Mouse (Mus musculus): ENCODE measurements around the gene Spaca4. TPM values are rescaled to one million over a fixed set of nuclear protein-coding genes. Genes with fewer than 3 reads are reported as not detected.

The Spaca4 gene
- polyA plus RNA-seq, 1 experiment from 2014 or later: not detected

- Histone ChIP-seq H3K27ac (no peak overlapping the region), H3K4me3 (replicated peaks) (peak overlapping the region; percentile 1; the same call in 1 of the 2 replicates), H3K36me3 (peaks cover 49% of the 10 kb centered on the region), H3K9ac (replicated peaks) (no peak overlapping the region), H3K9me3 (no peaks in the 10 kb centered on the region), H3K27me3 (no peaks in the 10 kb centered on the region), H3K4me2 (no peak overlapping the region), H3K4me1 (replicated peaks) (peaks cover 44% of the 10 kb centered on the region)
- 92% methylated on average over 16 of the region's 16 CpGs for WGBS
- no peak for ATAC-seq (ENCODE audit: insufficient number of reproducible peaks, insufficient read depth, low FRiP score, low TSS enrichment, low read depth)
These were observed 12.2 kb downstream of the Spaca4 start for GRCm38 (mm10) chr7:45713396-45713795.

GRCm38 (mm10) chr7:45712022-45712757 is 13.4 kb downstream of the Spaca4 start:
- Histone ChIP-seq H3K4me3 (replicated peaks) (no peak overlapping the region), H3K9ac (replicated peaks) (no peak overlapping the region), H3K4me1 (replicated peaks) (peaks cover 56% of the 10 kb centered on the region), H3K27ac (no peak overlapping the region), H3K9me3 (no peaks in the 10 kb centered on the region), H3K36me3 (peaks cover 49% of the 10 kb centered on the region), H3K27me3 (no peaks in the 10 kb centered on the region), H3K4me2 (no peak overlapping the region)
- 87% methylated on average over 21 of the region's 21 CpGs for WGBS
- ATAC-seq (ENCODE audit: insufficient number of reproducible peaks, insufficient read depth, low FRiP score, low TSS enrichment, low read depth): no peak

- 93% methylated on average over 24 of the region's 24 CpGs for WGBS
- H3K27ac ChIP-seq: 0 out of 2 replicates have a peak overlapping the region, but pooled peaks have one; percentile 2
- peaks cover 54% of the 10 kb centered on the region for H3K4me1 ChIP-seq (replicated peaks)
- H3K9me3 ChIP-seq: no peaks in the 10 kb centered on the region
- no peak overlapping the region; the same call in 1 of the 2 replicates for H3K4me2 ChIP-seq
- H3K4me3 ChIP-seq (replicated peaks): no peak overlapping the region
- ATAC-seq (ENCODE audit: insufficient number of reproducible peaks, insufficient read depth, low FRiP score, low TSS enrichment, low read depth): no peak
- peaks cover 49% of the 10 kb centered on the region for H3K36me3 ChIP-seq
- H3K9ac ChIP-seq (replicated peaks): no peak overlapping the region
- H3K27me3 ChIP-seq: no peaks in the 10 kb centered on the region
These were observed 14.1 kb downstream of the Spaca4 start for GRCm38 (mm10) chr7:45711316-45712021.

- H3K27me3 ChIP-seq: no peaks in the 10 kb centered on the region
- H3K4me1 ChIP-seq (replicated peaks): peaks cover 53% of the 10 kb centered on the region
- no peaks in the 10 kb centered on the region for H3K9me3 ChIP-seq
- no peak overlapping the region for H3K27ac ChIP-seq
- H3K9ac ChIP-seq (replicated peaks): no peak overlapping the region
- H3K36me3 ChIP-seq: peaks cover 49% of the 10 kb centered on the region
- no peak for ATAC-seq (ENCODE audit: insufficient number of reproducible peaks, insufficient read depth, low FRiP score, low TSS enrichment, low read depth)
- H3K4me2 ChIP-seq: no peak overlapping the region; the same call in 1 of the 2 replicates
- no peak overlapping the region for H3K4me3 ChIP-seq (replicated peaks)
- 89% methylated on average over 20 of the region's 20 CpGs for WGBS
These were observed 15.0 kb downstream of the Spaca4 start for GRCm38 (mm10) chr7:45710477-45711191.

- 83% methylated on average over 14 of the region's 14 CpGs for WGBS
- H3K4me2 ChIP-seq: no peak overlapping the region
- peaks cover 54% of the 10 kb centered on the region for H3K4me1 ChIP-seq (replicated peaks)
- no peak overlapping the region for H3K9ac ChIP-seq (replicated peaks)
- no peak overlapping the region for H3K27ac ChIP-seq
- ATAC-seq (ENCODE audit: insufficient number of reproducible peaks, insufficient read depth, low FRiP score, low TSS enrichment, low read depth): no peak
- H3K9me3 ChIP-seq: no peaks in the 10 kb centered on the region
- no peak overlapping the region for H3K4me3 ChIP-seq (replicated peaks)
- peaks cover 49% of the 10 kb centered on the region for H3K36me3 ChIP-seq
- no peaks in the 10 kb centered on the region for H3K27me3 ChIP-seq
These were observed 15.8 kb downstream of the Spaca4 start for GRCm38 (mm10) chr7:45709677-45710355.

GRCm38 (mm10) chr7:45709036-45709435 is 16.6 kb downstream of the Spaca4 start:
- H3K27me3 ChIP-seq: no peaks in the 10 kb centered on the region
- no peak overlapping the region for H3K27ac ChIP-seq
- H3K36me3 ChIP-seq: peaks cover 49% of the 10 kb centered on the region
- peak overlapping the region; percentile 97; the same call in 1 of the 2 replicates for H3K4me2 ChIP-seq
- ATAC-seq (ENCODE audit: insufficient number of reproducible peaks, insufficient read depth, low FRiP score, low TSS enrichment, low read depth): no peak
- peaks cover 47% of the 10 kb centered on the region for H3K4me1 ChIP-seq (replicated peaks)
- no peak overlapping the region for H3K9ac ChIP-seq (replicated peaks)
- WGBS: 63% methylated on average over 6 of the region's 6 CpGs
- H3K4me3 ChIP-seq (replicated peaks): no peak overlapping the region
- H3K9me3 ChIP-seq: no peaks in the 10 kb centered on the region

- no peak for ATAC-seq (ENCODE audit: insufficient number of reproducible peaks, insufficient read depth, low FRiP score, low TSS enrichment, low read depth)
- Histone ChIP-seq H3K27me3 (no peaks in the 10 kb centered on the region), H3K9me3 (no peaks in the 10 kb centered on the region), H3K27ac (peak overlapping the region; percentile 91), H3K36me3 (peaks cover 44% of the 10 kb centered on the region), H3K4me3 (replicated peaks) (peak overlapping the region; percentile 75), H3K4me1 (replicated peaks) (peaks cover 52% of the 10 kb centered on the region), H3K9ac (replicated peaks) (no peak overlapping the region; the same call in 1 of the 2 replicates), H3K4me2 (peak overlapping the region; percentile 97)
- 32% methylated on average over 13 of the region's 13 CpGs for WGBS
These were observed 17.3 kb downstream of the Spaca4 start for GRCm38 (mm10) chr7:45708221-45708761.

DNA sequence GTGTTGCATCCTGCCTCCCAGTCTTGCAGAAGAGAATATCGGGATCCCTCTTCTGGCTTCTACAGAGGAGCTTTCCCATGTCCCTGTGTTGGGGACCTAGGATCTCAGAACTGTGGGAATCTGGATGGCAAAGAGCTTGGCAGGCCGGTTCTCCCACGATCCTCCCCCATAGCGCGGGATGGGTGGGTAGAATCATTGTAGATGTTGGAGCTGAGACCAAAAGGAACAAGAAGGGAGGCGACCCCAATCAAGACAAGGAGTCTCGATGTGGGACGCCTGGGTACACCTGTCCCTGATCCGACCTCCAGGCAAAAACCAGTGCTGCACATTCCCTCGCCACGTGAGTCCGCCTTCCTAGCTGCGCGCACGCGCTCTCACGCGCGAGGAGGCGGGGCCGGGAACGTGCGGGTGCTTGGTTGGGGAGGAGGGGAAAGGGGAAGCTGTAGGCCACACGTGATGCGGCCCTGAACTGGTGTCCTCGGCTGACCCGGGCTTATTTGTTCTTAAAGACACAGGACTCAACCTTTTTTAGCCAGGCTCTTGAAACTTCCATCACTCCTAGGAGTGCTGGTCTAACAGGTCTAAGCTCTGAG is 18.1 kb downstream of the Spaca4 start:
- Histone ChIP-seq H3K9me3 (no peaks in the 10 kb centered on the region), H3K4me1 (replicated peaks) (peaks cover 52% of the 10 kb centered on the region), H3K4me3 (replicated peaks) (peak overlapping the region; percentile 75), H3K9ac (replicated peaks) (no peak overlapping the region), H3K36me3 (peaks cover 36% of the 10 kb centered on the region), H3K27ac (peak overlapping the region; percentile 91), H3K27me3 (no peaks in the 10 kb centered on the region), H3K4me2 (peak overlapping the region; percentile 97)
- WGBS: under 1% methylated on average over 27 of the region's 27 CpGs
- no peak for ATAC-seq (ENCODE audit: insufficient number of reproducible peaks, insufficient read depth, low FRiP score, low TSS enrichment, low read depth)

DNA sequence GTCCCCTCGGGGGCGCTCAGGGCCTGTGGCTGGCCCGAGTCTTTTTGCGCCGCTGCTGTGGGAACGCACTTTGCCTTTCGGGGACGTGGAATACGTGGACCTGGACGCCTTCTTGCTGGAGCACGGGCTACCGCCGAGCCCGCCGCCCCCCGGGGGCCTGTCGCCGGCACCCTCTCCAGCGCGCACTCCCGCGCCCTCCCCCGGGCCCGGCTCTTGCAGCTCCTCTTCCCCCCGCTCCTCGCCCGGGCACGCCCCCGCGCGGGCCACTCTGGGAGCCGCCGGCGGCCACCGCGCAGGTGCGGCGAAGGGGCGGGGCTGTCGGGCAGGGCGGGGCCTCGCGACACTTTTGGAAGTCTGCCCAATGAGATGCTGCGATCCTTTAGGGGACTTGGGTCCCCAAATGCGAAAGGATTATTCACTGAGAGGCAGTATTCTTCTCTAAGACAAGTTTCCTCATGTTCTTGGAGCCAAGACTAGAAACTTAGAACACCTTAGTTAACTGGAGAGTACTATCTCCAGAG is 18.8 kb downstream of the Spaca4 start:
- no peak for ATAC-seq (ENCODE audit: insufficient number of reproducible peaks, insufficient read depth, low FRiP score, low TSS enrichment, low read depth)
- WGBS: under 1% methylated on average over 43 of the region's 45 CpGs
- Histone ChIP-seq H3K4me2 (peak overlapping the region; percentile 97), H3K4me1 (replicated peaks) (peaks cover 52% of the 10 kb centered on the region), H3K27me3 (0 out of 2 replicates have a peak, but pooled peaks cover under 1% of the 10 kb centered on the region), H3K4me3 (replicated peaks) (peak overlapping the region; percentile 75), H3K36me3 (peaks cover 29% of the 10 kb centered on the region), H3K27ac (peak overlapping the region; percentile 91), H3K9ac (replicated peaks) (peak overlapping the region; percentile 89), H3K9me3 (no peaks in the 10 kb centered on the region)

DNA sequence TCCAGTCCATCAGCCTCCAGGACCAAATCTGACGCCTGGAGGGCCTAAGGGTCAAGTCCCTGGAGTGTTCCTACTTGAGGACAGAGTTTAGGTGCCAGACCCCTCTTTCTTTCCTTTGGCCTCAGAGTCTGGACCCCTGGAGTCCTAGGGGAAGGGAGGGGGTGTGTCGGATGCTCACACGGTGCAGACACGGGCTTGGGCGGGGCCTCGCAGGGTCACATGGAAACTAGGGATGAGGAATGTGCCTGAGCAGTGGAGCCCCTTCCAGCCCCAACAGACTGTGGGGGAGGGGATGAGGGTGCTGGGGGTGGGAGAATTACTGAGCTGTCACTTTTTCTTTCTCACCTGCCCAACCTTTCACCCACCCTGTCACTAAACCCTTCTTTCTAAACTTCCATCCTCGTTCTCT is 19.7 kb downstream of the Spaca4 start:
- no peak for ATAC-seq (ENCODE audit: insufficient number of reproducible peaks, insufficient read depth, low FRiP score, low TSS enrichment, low read depth)
- WGBS: 0% methylated on average over 7 of the region's 7 CpGs

More for the DNA sequence above, 19.7 kb downstream of the Spaca4 start:
- Histone ChIP-seq H3K9me3 (no peaks in the 10 kb centered on the region), H3K4me1 (replicated peaks) (peaks cover 60% of the 10 kb centered on the region), H3K27me3 (peaks cover 6% of the 10 kb centered on the region; the same call in 1 of the 2 replicates), H3K4me2 (peak overlapping the region; percentile 97), H3K36me3 (peaks cover 20% of the 10 kb centered on the region), H3K27ac (peak overlapping the region; percentile 91), H3K9ac (replicated peaks) (peak overlapping the region; percentile 89), H3K4me3 (replicated peaks) (peak overlapping the region; percentile 75)

Measured in limb, embryonic 12.5 days (tissue).